Mouse (Mus musculus) CH12.LX (cell line): Measurements from ENCODE around the gene Irf8. TPM values are rescaled to one million over a fixed set of nuclear protein-coding genes. Genes with fewer than 3 reads are reported as not detected.

ENCODE experiments used
- polyA plus RNA-seq: library from polyadenylated mRNA; unstranded; fragments of >175 nt; gene quantifications from 2 replicates; pipeline ENCODE4 v1.2.1, GENCODE M21; 2012; ENCODE audit warnings: low read depth; ENCODE audit not compliant: insufficient read length
- total RNA-seq, 2 experiments: library from RNA; depleted of rRNA; stranded (reverse); fragments of 300-350 nt in 1 of 2; fragments of >200 nt in 1 of 2; gene quantifications; 2 replicates each; pipeline ENCODE4 v1.2.3; 2012 to 2014

Gene Irf8
- total and polyA plus RNA-seq, 3 experiments, result 13.3 to 34.3 (median 17.7) TPM

Other genes with a start within 250 kb of the Irf8 start
- gene Gins2, start 147.1 kb upstream of the Irf8 start, total RNA-seq (2012; rRNA removed), result 61.2 and 68.4 TPM in 2 replicates
- 50.0 TPM in 2 replicates for gene Gins2, start 147.1 kb upstream of the Irf8 start, total RNA-seq (2014; rRNA removed)
- gene Gins2, start 147.1 kb upstream of the Irf8 start, polyA plus RNA-seq, result 127 and 129 TPM in 2 replicates
- gene 1190005I06Rik, start 88.7 kb upstream of the Irf8 start, total RNA-seq (2012; rRNA removed), result 0.85 and 1.7 TPM in 2 replicates
- not detected in 2 replicates for gene 1190005I06Rik, start 88.7 kb upstream of the Irf8 start, total RNA-seq (2014; rRNA removed)
- gene 1190005I06Rik, start 88.7 kb upstream of the Irf8 start, polyA plus RNA-seq, result 0.36 TPM in 1 of 2 replicates, not detected in the other
- 0.97 and 1.1 TPM in 2 replicates for gene Gm27021, start 68.3 kb upstream of the Irf8 start, total RNA-seq (2012; rRNA removed)
- gene Gm27021, start 68.3 kb upstream of the Irf8 start, total RNA-seq (2014; rRNA removed), result 0.49 and 1.0 TPM in 2 replicates
- 0.49 TPM in 1 of 2 replicates, not detected in the other for gene Gm27021, start 68.3 kb upstream of the Irf8 start, polyA plus RNA-seq
- 890 and 970 TPM in 2 replicates for gene Cox4i1, start 68.1 kb upstream of the Irf8 start, total RNA-seq (2012; rRNA removed)
- 519 and 596 TPM in 2 replicates for gene Cox4i1, start 68.1 kb upstream of the Irf8 start, total RNA-seq (2014; rRNA removed)
- gene Cox4i1, start 68.1 kb upstream of the Irf8 start, polyA plus RNA-seq, result 673 and 711 TPM in 2 replicates
- 113 and 133 TPM in 2 replicates for gene Emc8, start 67.8 kb upstream of the Irf8 start, total RNA-seq (2012; rRNA removed)
- 33.4 and 35.3 TPM in 2 replicates for gene Emc8, start 67.8 kb upstream of the Irf8 start, total RNA-seq (2014; rRNA removed)
- 159 and 184 TPM in 2 replicates for gene Emc8, start 67.8 kb upstream of the Irf8 start, polyA plus RNA-seq